Mouse (Mus musculus): ENCODE results near the gene Mettl14. TPM values are rescaled to one million over a fixed set of nuclear protein-coding genes. Genes with fewer than 3 reads are reported as not detected.
A peak's percentile ranks its signal among the peaks of the same experiment; 100 is the strongest.

The Mettl14 gene
- 6.8 and 6.9 TPM in 2 replicates for polyA plus RNA-seq (2015; fragmentation: Nextera tagmentation; extraction: Ambion mirVana)

DNA sequence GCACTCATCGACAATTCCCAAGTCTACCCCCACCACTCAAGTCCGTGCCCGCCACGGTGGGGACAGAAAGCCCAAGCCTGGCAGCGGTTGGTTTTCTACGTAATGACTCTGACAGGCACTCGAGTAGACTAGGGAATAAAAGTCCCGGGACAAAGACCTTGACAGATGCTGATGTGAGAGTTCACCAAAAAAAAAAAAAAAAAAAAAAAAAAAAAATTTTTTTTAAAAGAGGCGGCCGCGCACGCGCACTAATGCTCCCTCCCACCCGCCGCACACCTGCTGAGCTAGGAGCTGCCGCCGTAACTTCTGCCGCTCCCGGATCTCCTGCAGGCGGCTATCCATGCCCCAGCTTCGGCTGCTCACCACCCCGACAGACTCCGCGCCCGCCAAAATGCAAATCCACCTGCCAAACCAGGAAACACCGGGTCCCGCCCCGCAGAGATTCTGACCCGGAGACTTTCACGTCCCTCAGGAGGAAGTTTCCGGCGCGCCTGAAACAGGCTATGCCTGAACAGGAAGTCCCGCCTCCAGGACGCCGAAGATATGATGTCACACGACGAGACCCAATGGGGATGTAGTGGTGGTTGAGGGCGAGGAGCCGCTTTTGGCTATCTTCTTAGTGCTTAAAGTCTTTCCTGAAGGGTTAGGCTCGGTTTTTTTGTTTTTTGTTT is at the start of gene Mettl14:
Mettl14 (minus strand) TSS at position 623 of the 671 bp plus-strand sequence.
- H3K27me3 ChIP-seq (ENCODE audit: control insufficient read depth, insufficient read depth, low read depth, low read length): no peaks in the 10 kb centered on the region
- peak; percentile 100 for ATAC-seq (ENCODE audit: low read depth)
- H3K4me2 ChIP-seq (ENCODE audit: low read depth, low read length): peak within 1 kb of the TSS; percentile 79
- no peaks in the 10 kb centered on the region for H3K9me3 ChIP-seq (replicated peaks; ENCODE audit: control insufficient read depth, low read length)
- H3K9ac ChIP-seq (ENCODE audit: low read depth, low read length): peak within 1 kb of the TSS; percentile 80
- H3K4me3 ChIP-seq (ENCODE audit: low read depth, low read length): peak within 1 kb of the TSS; percentile 93
- H3K4me1 ChIP-seq (ENCODE audit: control insufficient read depth, low read depth, low read length): peaks cover 10% of the 10 kb centered on the region
- peaks cover 4% of the 10 kb centered on the region; the same call in 1 of the 2 replicates for H3K36me3 ChIP-seq (ENCODE audit: control insufficient read depth, insufficient read depth)
- under 1% methylated on average over 41 of the region's 41 CpGs for WGBS (ENCODE audit: insufficient replicate concordance)
- H3K27ac ChIP-seq (ENCODE audit: low read length): peak within 1 kb of the TSS; percentile 93

DNA sequence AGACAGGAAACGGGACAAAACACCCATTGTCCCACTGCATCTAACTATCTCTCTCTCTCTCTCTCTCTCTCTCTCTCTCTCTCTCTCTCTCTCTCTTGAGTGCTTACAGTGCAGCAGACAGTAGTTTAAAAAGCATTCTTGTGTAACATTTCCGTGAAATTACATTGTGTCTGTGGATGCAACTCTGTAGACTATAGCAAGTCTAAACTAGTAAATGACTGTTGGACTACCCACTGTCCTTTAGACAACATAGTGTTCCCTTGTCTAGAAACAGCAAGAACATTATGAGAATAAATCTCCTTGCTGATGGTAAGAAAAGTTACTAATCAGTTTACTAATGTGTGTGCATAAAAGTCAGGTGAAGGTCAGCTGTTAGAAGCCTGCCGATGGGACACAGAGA is 47.5 kb upstream of the Mettl14 start:
- no peaks in the 10 kb centered on the region for H3K27me3 ChIP-seq (ENCODE audit: control insufficient read depth, insufficient read depth, low read depth, low read length)
- H3K9ac ChIP-seq (ENCODE audit: low read depth, low read length): no peak overlapping the region
- no peak overlapping the region for H3K27ac ChIP-seq (ENCODE audit: low read length)
- no peaks in the 10 kb centered on the region for H3K36me3 ChIP-seq (ENCODE audit: control insufficient read depth, insufficient read depth)
- no peaks in the 10 kb centered on the region for H3K9me3 ChIP-seq (replicated peaks; ENCODE audit: control insufficient read depth, low read length)
- H3K4me2 ChIP-seq (ENCODE audit: low read depth, low read length): no peak overlapping the region
- H3K4me3 ChIP-seq (ENCODE audit: low read depth, low read length): no peak overlapping the region
- H3K4me1 ChIP-seq (ENCODE audit: control insufficient read depth, low read depth, low read length): no peaks in the 10 kb centered on the region; the same call in 1 of the 2 replicates
- WGBS (ENCODE audit: insufficient replicate concordance): 62% methylated on average over 3 of the region's 3 CpGs
- ATAC-seq (ENCODE audit: low read depth): no peak

DNA sequence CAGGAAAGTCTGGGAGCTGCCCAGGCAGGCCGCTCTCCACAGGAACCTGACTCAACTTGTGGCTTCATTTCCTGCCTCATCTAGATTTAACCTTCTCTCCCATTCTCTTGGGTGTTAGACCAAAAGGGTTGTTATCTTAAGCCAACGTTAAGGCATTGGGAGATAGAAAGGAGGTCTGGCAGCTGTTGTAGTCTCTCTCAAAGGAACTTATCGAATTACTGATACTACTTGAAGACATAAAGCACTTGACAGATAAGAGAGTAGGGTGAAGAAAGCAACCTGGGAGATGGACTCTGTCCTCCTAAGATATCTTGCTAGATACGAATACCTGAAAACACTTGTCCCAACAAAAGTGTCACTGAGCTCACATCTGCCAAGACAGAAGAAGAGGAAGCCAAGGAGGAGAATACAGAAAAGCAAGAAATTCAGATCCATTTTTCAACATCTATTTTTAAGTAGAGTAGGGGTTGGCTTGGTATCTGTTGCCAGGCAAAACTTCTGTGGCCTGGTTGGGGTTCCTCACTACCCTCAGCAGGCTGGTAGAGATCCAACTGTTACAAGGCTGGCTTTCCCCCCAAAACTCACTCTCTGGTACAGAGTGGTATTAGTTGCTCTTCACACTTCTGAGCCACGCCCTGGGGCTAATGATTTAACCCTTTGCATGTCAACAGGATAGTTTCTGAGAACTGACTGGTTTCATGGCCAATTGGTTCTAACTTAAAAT is 46.2 kb upstream of the Mettl14 start:
- H3K27ac ChIP-seq (ENCODE audit: low read length): no peak overlapping the region
- no peaks in the 10 kb centered on the region for H3K36me3 ChIP-seq (ENCODE audit: control insufficient read depth, insufficient read depth)
- H3K4me2 ChIP-seq (ENCODE audit: low read depth, low read length): no peak overlapping the region
- no peaks in the 10 kb centered on the region for H3K9me3 ChIP-seq (replicated peaks; ENCODE audit: control insufficient read depth, low read length)
- no peaks in the 10 kb centered on the region for H3K27me3 ChIP-seq (ENCODE audit: control insufficient read depth, insufficient read depth, low read depth, low read length)
- ATAC-seq (ENCODE audit: low read depth): peak; percentile 68
- no peak overlapping the region for H3K9ac ChIP-seq (ENCODE audit: low read depth, low read length)
- 12% methylated on average over 5 of the region's 5 CpGs for WGBS (ENCODE audit: insufficient replicate concordance)
- H3K4me1 ChIP-seq (ENCODE audit: control insufficient read depth, low read depth, low read length): no peaks in the 10 kb centered on the region; the same call in 1 of the 2 replicates
- no peak overlapping the region for H3K4me3 ChIP-seq (ENCODE audit: low read depth, low read length)

DNA sequence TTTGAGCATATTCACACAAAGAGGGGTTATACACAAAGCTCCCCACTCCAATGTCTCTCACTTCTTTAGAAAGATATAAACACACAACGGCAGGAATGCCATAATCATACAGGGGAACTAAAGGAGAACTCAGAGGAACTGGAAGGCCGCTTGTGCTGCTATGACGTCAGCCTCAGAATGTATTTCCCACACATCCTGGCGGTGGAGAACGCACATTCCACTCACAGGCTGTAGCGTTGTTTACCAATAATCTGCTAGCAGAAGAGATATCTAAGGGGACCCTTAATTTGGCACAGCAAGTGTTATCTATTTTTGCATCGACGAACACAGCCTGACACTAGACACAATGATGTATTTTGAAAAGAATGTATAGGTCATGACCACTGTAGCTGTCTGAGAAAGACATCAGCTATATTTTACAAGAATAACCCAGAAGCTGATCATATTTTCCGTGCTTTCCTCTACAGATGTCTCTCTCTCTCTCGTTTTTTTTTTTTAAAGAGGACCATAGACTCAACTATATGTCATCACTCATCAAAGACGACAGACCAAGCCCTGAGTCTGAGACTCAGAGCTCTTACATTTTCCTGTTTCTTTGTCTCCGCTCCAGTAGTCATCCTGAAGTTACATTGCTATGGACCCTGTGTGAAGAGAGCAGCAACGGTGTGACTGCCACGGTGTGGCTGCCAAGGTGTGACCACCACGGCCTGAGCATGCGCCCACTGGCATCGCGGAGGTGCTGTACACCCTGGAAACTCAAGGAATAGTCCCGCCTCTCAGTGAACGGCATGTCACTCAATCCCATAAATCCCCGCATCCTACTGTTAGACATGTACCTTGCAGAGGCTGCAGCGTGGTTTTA is 43.9 kb upstream of the Mettl14 start:
- H3K27ac ChIP-seq (ENCODE audit: low read length): no peak overlapping the region
- no peaks in the 10 kb centered on the region for H3K9me3 ChIP-seq (replicated peaks; ENCODE audit: control insufficient read depth, low read length)
- no peaks in the 10 kb centered on the region for H3K27me3 ChIP-seq (ENCODE audit: control insufficient read depth, insufficient read depth, low read depth, low read length)
- H3K4me1 ChIP-seq (ENCODE audit: control insufficient read depth, low read depth, low read length): no peaks in the 10 kb centered on the region; the same call in 1 of the 2 replicates
- H3K4me3 ChIP-seq (ENCODE audit: low read depth, low read length): no peak overlapping the region
- WGBS (ENCODE audit: insufficient replicate concordance): 69% methylated on average over 22 of the region's 22 CpGs
- H3K9ac ChIP-seq (ENCODE audit: low read depth, low read length): no peak overlapping the region
- ATAC-seq (ENCODE audit: low read depth): no peak
- H3K36me3 ChIP-seq (ENCODE audit: control insufficient read depth, insufficient read depth): no peaks in the 10 kb centered on the region
- H3K4me2 ChIP-seq (ENCODE audit: low read depth, low read length): no peak overlapping the region

DNA sequence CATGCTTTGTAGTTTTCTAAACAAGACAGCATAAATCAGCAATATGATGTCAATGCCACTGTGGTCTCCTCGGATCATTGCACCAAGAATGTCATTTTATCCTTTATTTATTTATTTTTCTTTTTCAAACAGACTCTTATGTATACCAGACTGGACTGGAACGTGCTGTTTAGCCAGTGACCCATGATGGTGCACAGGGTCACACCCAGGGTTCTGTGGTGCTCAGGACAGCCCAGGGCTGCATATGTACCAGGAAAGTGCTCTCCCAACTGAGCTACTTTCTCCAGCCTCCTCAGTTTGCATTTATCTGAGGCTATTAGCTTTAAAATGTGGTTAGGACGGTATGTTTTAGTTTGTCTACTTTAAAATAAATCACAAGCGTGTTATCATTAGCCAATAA is 42.1 kb upstream of the Mettl14 start:
- Histone ChIP-seq H3K9ac (ENCODE audit: low read depth, low read length) (no peak overlapping the region), H3K4me2 (ENCODE audit: low read depth, low read length) (no peak overlapping the region), H3K4me3 (ENCODE audit: low read depth, low read length) (no peak overlapping the region), H3K27ac (ENCODE audit: low read length) (no peak overlapping the region), H3K9me3 (replicated peaks; ENCODE audit: control insufficient read depth, low read length) (no peaks in the 10 kb centered on the region), H3K4me1 (ENCODE audit: control insufficient read depth, low read depth, low read length) (no peaks in the 10 kb centered on the region; the same call in 1 of the 2 replicates), H3K27me3 (ENCODE audit: control insufficient read depth, insufficient read depth, low read depth, low read length) (no peaks in the 10 kb centered on the region), H3K36me3 (ENCODE audit: control insufficient read depth, insufficient read depth) (no peaks in the 10 kb centered on the region)
- whole genome bisulfite sequencing (ENCODE audit: insufficient replicate concordance): 53% methylated on average over 4 of the region's 4 CpGs
- ATAC-seq (ENCODE audit: low read depth): no peak

DNA sequence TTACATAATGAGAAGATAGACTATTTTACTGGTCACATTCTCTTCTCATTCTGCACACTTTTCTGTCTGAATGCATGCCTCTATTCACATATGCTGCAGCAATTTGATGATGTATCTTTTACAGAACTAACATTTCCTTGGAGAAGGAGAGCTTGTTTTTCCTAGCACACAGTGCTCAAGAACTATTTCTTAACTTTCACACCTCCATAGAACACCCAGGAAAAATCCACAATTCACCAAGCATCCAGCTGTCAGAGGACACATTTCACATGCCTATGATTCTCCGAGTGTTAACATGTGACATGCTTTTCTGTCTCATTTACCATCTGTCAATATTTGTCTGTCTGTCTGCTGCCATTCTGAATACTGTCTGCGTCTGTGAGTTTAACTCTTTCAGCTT is 39.7 kb upstream of the Mettl14 start:
- Histone ChIP-seq H3K9ac (ENCODE audit: low read depth, low read length) (no peak overlapping the region), H3K27me3 (ENCODE audit: control insufficient read depth, insufficient read depth, low read depth, low read length) (no peaks in the 10 kb centered on the region), H3K36me3 (ENCODE audit: control insufficient read depth, insufficient read depth) (no peaks in the 10 kb centered on the region), H3K4me2 (ENCODE audit: low read depth, low read length) (no peak overlapping the region), H3K9me3 (replicated peaks; ENCODE audit: control insufficient read depth, low read length) (no peaks in the 10 kb centered on the region), H3K4me3 (ENCODE audit: low read depth, low read length) (no peak overlapping the region), H3K27ac (ENCODE audit: low read length) (no peak overlapping the region), H3K4me1 (ENCODE audit: control insufficient read depth, low read depth, low read length) (no peaks in the 10 kb centered on the region)
- ATAC-seq (ENCODE audit: low read depth): no peak
- 44% methylated on average over 2 of the region's 2 CpGs for WGBS (ENCODE audit: insufficient replicate concordance)

DNA sequence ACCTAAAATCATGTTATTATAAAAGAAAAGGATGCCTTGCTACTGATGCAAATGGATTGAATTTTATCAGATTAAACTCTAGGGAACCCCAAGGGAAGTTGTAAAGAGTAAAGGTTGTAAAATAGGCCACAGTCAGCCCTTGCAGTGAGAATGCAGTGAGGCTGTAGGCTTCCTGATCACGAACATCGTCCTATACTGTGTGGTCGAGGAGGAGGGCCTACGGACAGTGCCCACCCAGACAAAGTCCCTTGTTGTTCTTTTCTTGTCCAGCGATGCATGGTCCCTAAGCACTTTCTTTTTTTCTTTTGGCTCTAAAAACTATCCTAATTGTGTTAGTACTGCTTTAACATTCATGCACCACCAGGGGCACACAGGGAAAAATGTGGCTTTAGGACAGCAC is 27.3 kb upstream of the Mettl14 start:
- Histone ChIP-seq H3K4me1 (ENCODE audit: control insufficient read depth, low read depth, low read length) (no peaks in the 10 kb centered on the region), H3K27ac (ENCODE audit: low read length) (no peak overlapping the region), H3K27me3 (ENCODE audit: control insufficient read depth, insufficient read depth, low read depth, low read length) (no peaks in the 10 kb centered on the region), H3K36me3 (ENCODE audit: control insufficient read depth, insufficient read depth) (no peaks in the 10 kb centered on the region), H3K4me2 (ENCODE audit: low read depth, low read length) (no peak overlapping the region), H3K9ac (ENCODE audit: low read depth, low read length) (no peak overlapping the region), H3K4me3 (ENCODE audit: low read depth, low read length) (no peak overlapping the region), H3K9me3 (replicated peaks; ENCODE audit: control insufficient read depth, low read length) (no peaks in the 10 kb centered on the region)
- ATAC-seq (ENCODE audit: low read depth): no peak
- WGBS (ENCODE audit: insufficient replicate concordance): 62% methylated on average over 5 of the region's 5 CpGs

DNA sequence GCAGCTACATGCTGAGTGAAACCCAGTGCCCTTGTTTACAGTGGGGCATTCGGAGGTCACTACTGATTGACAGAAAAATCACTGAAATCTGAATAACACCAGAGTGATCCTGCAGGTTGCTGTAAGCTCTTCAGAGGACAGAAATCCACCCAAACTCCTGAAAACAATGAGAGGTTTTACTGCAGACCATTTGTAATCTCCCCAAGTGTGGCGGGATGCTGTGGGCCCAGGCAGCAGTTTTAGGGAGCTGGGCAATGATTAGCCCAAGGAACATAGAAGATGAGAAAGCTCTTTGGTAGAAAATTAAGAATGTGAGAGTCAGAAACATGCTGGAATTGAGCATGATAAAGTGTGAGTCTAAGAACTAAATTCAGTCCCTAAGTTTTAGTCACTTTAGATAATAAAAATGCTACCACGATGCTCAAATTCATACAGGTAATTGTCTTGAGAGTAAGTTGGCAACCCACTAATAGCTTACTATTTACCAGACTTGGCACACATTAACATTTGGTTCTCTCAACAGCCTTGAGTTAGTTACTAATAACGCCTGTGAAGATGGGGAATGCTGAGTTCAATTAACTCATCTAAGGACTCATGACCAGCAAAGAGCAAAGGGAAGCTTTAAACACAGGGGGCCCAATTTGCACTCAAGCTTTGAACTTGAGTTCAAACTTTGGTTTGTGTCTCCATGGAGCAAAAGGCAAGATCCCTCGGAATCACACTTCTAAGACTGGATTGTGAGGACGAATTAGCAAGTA is 26.1 kb upstream of the Mettl14 start:
- no peak overlapping the region for H3K4me3 ChIP-seq (ENCODE audit: low read depth, low read length)
- H3K9ac ChIP-seq (ENCODE audit: low read depth, low read length): no peak overlapping the region
- H3K27me3 ChIP-seq (ENCODE audit: control insufficient read depth, insufficient read depth, low read depth, low read length): no peaks in the 10 kb centered on the region
- H3K4me1 ChIP-seq (ENCODE audit: control insufficient read depth, low read depth, low read length): no peaks in the 10 kb centered on the region
- WGBS (ENCODE audit: insufficient replicate concordance): 60% methylated on average over 6 of the region's 6 CpGs
- no peaks in the 10 kb centered on the region for H3K36me3 ChIP-seq (ENCODE audit: control insufficient read depth, insufficient read depth)
- H3K9me3 ChIP-seq (replicated peaks; ENCODE audit: control insufficient read depth, low read length): no peaks in the 10 kb centered on the region
- no peak overlapping the region for H3K4me2 ChIP-seq (ENCODE audit: low read depth, low read length)
- H3K27ac ChIP-seq (ENCODE audit: low read length): no peak overlapping the region
- ATAC-seq (ENCODE audit: low read depth): no peak
